Mouse (Mus musculus) hindbrain, embryonic 15.5 days (tissue): ENCODE measurements at regions not wholly inside any gene's neighbourhood (a gene's known extent, or its start where the extent isn't known, plus 50 kb on each side); places are given as distances from the start of the nearest gene placed in this dataset.

Source experiments
- ATAC-seq: fragments of 200-750 bp; cut with Nextera tagmentation; 2 replicates; pipeline ENCODE4 v1.8.0; 2017; ENCODE audit warnings: low read depth, moderate number of reproducible peaks, moderate TSS enrichment; ENCODE audit not compliant: low FRiP score
- H3K27ac ChIP-seq: fragments of 300-500 bp; sonication (generic); replicated peaks from 2 replicates; pipeline ENCODE4 v1.5.1; 2015; ENCODE audit warnings: mild to moderate bottlenecking, inconsistent platforms
- H3K27me3 ChIP-seq: fragments of 300-500 bp; sonication (generic); 2 replicates; pipeline ENCODE4 v1.6.1; 2015; ENCODE audit warnings: control low read depth, inconsistent platforms
- H3K36me3 ChIP-seq: fragments of 300-500 bp; sonication (generic); 2 replicates; pipeline ENCODE4 v1.6.1; 2015; ENCODE audit warnings: control low read depth, inconsistent platforms
- H3K4me1 ChIP-seq: fragments of 300-500 bp; sonication (generic); replicated peaks from 2 replicates; pipeline ENCODE4 v1.6.1; 2015; ENCODE audit warnings: control low read depth, inconsistent platforms
- H3K4me2 ChIP-seq: fragments of 300-500 bp; sonication (generic); 2 replicates; pipeline ENCODE4 v1.6.1; 2015; ENCODE audit warnings: moderate library complexity, mild to moderate bottlenecking, inconsistent platforms
- H3K4me3 ChIP-seq: fragments of 300-500 bp; sonication (generic); 2 replicates; pipeline ENCODE4 v1.5.1; 2015; ENCODE audit warnings: mild to moderate bottlenecking, inconsistent platforms
- H3K9ac ChIP-seq: fragments of 300-500 bp; sonication (generic); 2 replicates; pipeline ENCODE4 v1.6.1; 2015; ENCODE audit warnings: inconsistent platforms
- H3K9me3 ChIP-seq: fragments of 300-500 bp; sonication (generic); 2 replicates; pipeline ENCODE4 v1.6.1; 2016; ENCODE audit warnings: control low read depth, inconsistent platforms
- WGBS: fragments of 180-500 bp; shearing (Covaris S2); methylation state at CpG from one replicate; pipeline ENCODE4 v1.1.7; 2015; 5-methylcytosine and 5-hydroxymethylcytosine counted together

- Histone ChIP-seq H3K9ac (no peak overlapping the region), H3K4me2 (no peak overlapping the region), H3K4me1 (no peaks in the 10 kb centered on the region), H3K27ac (no peak overlapping the region), H3K36me3 (no peaks in the 10 kb centered on the region), H3K27me3 (no peaks in the 10 kb centered on the region), H3K9me3 (no peaks in the 10 kb centered on the region), H3K4me3 (no peak overlapping the region)
- no peak for ATAC-seq
- 96% methylated on average over 3 of the region's 3 CpGs for WGBS
These were observed 54.8 kb downstream of the Tmem30b start for GRCm38 (mm10) chr12:73491370-73491769.

GRCm38 (mm10) chr12:73482858-73483257 is 63.3 kb downstream of the Tmem30b start:
- Histone ChIP-seq H3K9me3 (no peaks in the 10 kb centered on the region), H3K9ac (no peak overlapping the region), H3K27me3 (no peaks in the 10 kb centered on the region), H3K4me1 (no peaks in the 10 kb centered on the region), H3K4me2 (no peak overlapping the region), H3K36me3 (no peaks in the 10 kb centered on the region), H3K4me3 (no peak overlapping the region), H3K27ac (no peak overlapping the region)
- ATAC-seq = no peak
- WGBS = 98% methylated on average over 2 of the region's 2 CpGs

- H3K27ac ChIP-seq = no peak overlapping the region
- H3K27me3 ChIP-seq = no peaks in the 10 kb centered on the region
- WGBS = 93% methylated on average over 6 of the region's 6 CpGs
- no peaks in the 10 kb centered on the region for H3K4me1 ChIP-seq
- no peaks in the 10 kb centered on the region for H3K9me3 ChIP-seq
- H3K4me3 ChIP-seq = no peak overlapping the region
- H3K4me2 ChIP-seq = no peak overlapping the region
- H3K36me3 ChIP-seq = no peaks in the 10 kb centered on the region
- H3K9ac ChIP-seq = no peak overlapping the region
- ATAC-seq = no peak
These were observed 63.9 kb downstream of the Tmem30b start for GRCm38 (mm10) chr12:73482275-73482674.

GRCm38 (mm10) chr12:73481705-73482104 is 64.5 kb downstream of the Tmem30b start:
- ATAC-seq = no peak
- 93% methylated on average over 3 of the region's 3 CpGs for WGBS

GRCm38 (mm10) chr12:73481165-73481564 is 65.0 kb downstream of the Tmem30b start:
- no peak for ATAC-seq
- Histone ChIP-seq H3K4me3 (no peak overlapping the region), H3K4me1 (0 out of 2 replicates have a peak, but pooled peaks cover 3% of the 10 kb centered on the region), H3K9me3 (no peaks in the 10 kb centered on the region), H3K27ac (no peak overlapping the region), H3K4me2 (no peak overlapping the region), H3K27me3 (no peaks in the 10 kb centered on the region), H3K36me3 (no peaks in the 10 kb centered on the region), H3K9ac (no peak overlapping the region)
- WGBS = 95% methylated on average over 6 of the region's 6 CpGs

More at GRCm38 (mm10) chr12:73481705-73482104, 64.5 kb downstream of the Tmem30b start:
- Histone ChIP-seq H3K9ac (no peak overlapping the region), H3K27me3 (no peaks in the 10 kb centered on the region), H3K4me2 (no peak overlapping the region), H3K27ac (no peak overlapping the region), H3K36me3 (no peaks in the 10 kb centered on the region), H3K9me3 (no peaks in the 10 kb centered on the region), H3K4me3 (no peak overlapping the region), H3K4me1 (0 out of 2 replicates have a peak, but pooled peaks cover under 1% of the 10 kb centered on the region)

- Histone ChIP-seq H3K4me3 (no peak overlapping the region), H3K4me2 (no peak overlapping the region), H3K4me1 (0 out of 2 replicates have a peak, but pooled peaks cover 3% of the 10 kb centered on the region), H3K27me3 (no peaks in the 10 kb centered on the region), H3K27ac (no peak overlapping the region), H3K9me3 (no peaks in the 10 kb centered on the region), H3K36me3 (no peaks in the 10 kb centered on the region), H3K9ac (no peak overlapping the region)
- ATAC-seq = no peak
- 93% methylated on average over 6 of the region's 6 CpGs for WGBS
These were observed 65.6 kb downstream of the Tmem30b start for GRCm38 (mm10) chr12:73480610-73480971.

GRCm38 (mm10) chr12:73479932-73480609 is 66.1 kb downstream of the Tmem30b start:
- Histone ChIP-seq H3K4me2 (no peak overlapping the region), H3K9me3 (no peaks in the 10 kb centered on the region), H3K9ac (no peak overlapping the region), H3K4me1 (0 out of 2 replicates have a peak, but pooled peaks cover 3% of the 10 kb centered on the region), H3K27ac (no peak overlapping the region), H3K36me3 (no peaks in the 10 kb centered on the region), H3K27me3 (no peaks in the 10 kb centered on the region), H3K4me3 (no peak overlapping the region)
- WGBS = 90% methylated on average over 15 of the region's 15 CpGs
- ATAC-seq = no peak

GRCm38 (mm10) chr12:73478641-73479040 is 67.6 kb downstream of the Tmem30b start:
- 0 out of 2 replicates have a peak, but pooled peaks cover 3% of the 10 kb centered on the region for H3K4me1 ChIP-seq
- ATAC-seq = no peak
- 88% methylated on average over 4 of the region's 4 CpGs for whole genome bisulfite sequencing
- H3K27ac ChIP-seq = no peak overlapping the region
- H3K9ac ChIP-seq = no peak overlapping the region
- H3K36me3 ChIP-seq = no peaks in the 10 kb centered on the region
- H3K4me3 ChIP-seq = no peak overlapping the region
- H3K4me2 ChIP-seq = no peak overlapping the region
- no peaks in the 10 kb centered on the region for H3K9me3 ChIP-seq
- H3K27me3 ChIP-seq = no peaks in the 10 kb centered on the region

GRCm38 (mm10) chr12:73476421-73476858 is 69.8 kb downstream of the Tmem30b start:
- no peak overlapping the region for H3K4me3 ChIP-seq
- WGBS = 23% methylated on average over 7 of the region's 7 CpGs
- no peaks in the 10 kb centered on the region for H3K27me3 ChIP-seq
- H3K4me2 ChIP-seq = no peak overlapping the region
- no peaks in the 10 kb centered on the region for H3K36me3 ChIP-seq
- no peak for ATAC-seq
- H3K27ac ChIP-seq = no peak overlapping the region
- no peaks in the 10 kb centered on the region for H3K9me3 ChIP-seq
- H3K9ac ChIP-seq = no peak overlapping the region
- H3K4me1 ChIP-seq = 0 out of 2 replicates have a peak, but pooled peaks cover 3% of the 10 kb centered on the region

GRCm38 (mm10) chr12:73475774-73476173 is 70.4 kb downstream of the Tmem30b start:
- WGBS = 80% methylated on average over 3 of the region's 3 CpGs
- no peaks in the 10 kb centered on the region for H3K9me3 ChIP-seq

GRCm38 (mm10) chr12:73475020-73475419 is 71.2 kb downstream of the Tmem30b start:
- WGBS = 75% methylated on average over 5 of the region's 5 CpGs
- Histone ChIP-seq H3K9ac (no peak overlapping the region), H3K9me3 (no peaks in the 10 kb centered on the region), H3K27ac (no peak overlapping the region), H3K27me3 (no peaks in the 10 kb centered on the region), H3K4me3 (no peak overlapping the region), H3K4me2 (no peak overlapping the region), H3K4me1 (0 out of 2 replicates have a peak, but pooled peaks cover 3% of the 10 kb centered on the region), H3K36me3 (no peaks in the 10 kb centered on the region)
- ATAC-seq = no peak

More at GRCm38 (mm10) chr12:73475774-73476173, 70.4 kb downstream of the Tmem30b start:
- H3K4me3 ChIP-seq = no peak overlapping the region
- 0 out of 2 replicates have a peak, but pooled peaks cover 3% of the 10 kb centered on the region for H3K4me1 ChIP-seq
- H3K36me3 ChIP-seq = no peaks in the 10 kb centered on the region
- no peak for ATAC-seq
- H3K27me3 ChIP-seq = no peaks in the 10 kb centered on the region
- no peak overlapping the region for H3K27ac ChIP-seq
- H3K9ac ChIP-seq = no peak overlapping the region
- H3K4me2 ChIP-seq = no peak overlapping the region

GRCm38 (mm10) chr12:73473111-73473510 is 73.1 kb downstream of the Tmem30b start:
- ATAC-seq = no peak
- H3K4me1 ChIP-seq = 0 out of 2 replicates have a peak, but pooled peaks cover 3% of the 10 kb centered on the region
- no peaks in the 10 kb centered on the region for H3K36me3 ChIP-seq
- H3K9ac ChIP-seq = no peak overlapping the region
- H3K4me2 ChIP-seq = no peak overlapping the region
- no peaks in the 10 kb centered on the region for H3K27me3 ChIP-seq
- H3K4me3 ChIP-seq = no peak overlapping the region
- H3K27ac ChIP-seq = no peak overlapping the region
- no peaks in the 10 kb centered on the region for H3K9me3 ChIP-seq
- WGBS = 49% methylated on average over 4 of the region's 4 CpGs
